Mouse (Mus musculus): ENCODE data around the gene Neurod2.

The Neurod2 gene

GRCm38 (mm10) chr11:98329081-98329959, at the start of gene Neurod2:
Gene Neurod2, minus strand, starts transcription at chr11:98329648.
- no peak for DNase-seq (ENCODE audit: low spot score)

- no peak for DNase-seq (ENCODE audit: low spot score)
Measured at GRCm38 (mm10) chr11:98377787-98378186, 48.3 kb upstream of the Neurod2 start.

- no peak for DNase-seq (ENCODE audit: low spot score)
Measured at GRCm38 (mm10) chr11:98376756-98377155, 47.3 kb upstream of the Neurod2 start.

- DNase-seq (ENCODE audit: low spot score): no peak
Measured at GRCm38 (mm10) chr11:98374266-98374665, 44.8 kb upstream of the Neurod2 start.

- DNase-seq (ENCODE audit: low spot score): no peak
Measured at GRCm38 (mm10) chr11:98373244-98373643, 43.8 kb upstream of the Neurod2 start.

GRCm38 (mm10) chr11:98372406-98372805, 43.0 kb upstream of the Neurod2 start:
- DNase-seq (ENCODE audit: low spot score): no peak

GRCm38 (mm10) chr11:98371556-98372240, 42.2 kb upstream of the Neurod2 start:
- no peak for DNase-seq (ENCODE audit: low spot score)

- no peak for DNase-seq (ENCODE audit: low spot score)
Measured at GRCm38 (mm10) chr11:98370588-98370987, 41.1 kb upstream of the Neurod2 start.

GRCm38 (mm10) chr11:98369337-98369736, 39.9 kb upstream of the Neurod2 start:
- DNase-seq (ENCODE audit: low spot score): no peak

- no peak for DNase-seq (ENCODE audit: low spot score)
Measured at GRCm38 (mm10) chr11:98367863-98368186, 38.4 kb upstream of the Neurod2 start.

GRCm38 (mm10) chr11:98367171-98367862, 37.9 kb upstream of the Neurod2 start:
- no peak for DNase-seq (ENCODE audit: low spot score)

GRCm38 (mm10) chr11:98366290-98366689, 36.8 kb upstream of the Neurod2 start:
- no peak for DNase-seq (ENCODE audit: low spot score)

- no peak for DNase-seq (ENCODE audit: low spot score)
Measured at GRCm38 (mm10) chr11:98364410-98364809, 35.0 kb upstream of the Neurod2 start.

GRCm38 (mm10) chr11:98363817-98364216, 34.4 kb upstream of the Neurod2 start:
- DNase-seq (ENCODE audit: low spot score): no peak

GRCm38 (mm10) chr11:98360866-98361521, 31.5 kb upstream of the Neurod2 start:
- DNase-seq (ENCODE audit: low spot score): no peak

- DNase-seq (ENCODE audit: low spot score): no peak
Measured at GRCm38 (mm10) chr11:98358161-98359083, 29.0 kb upstream of the Neurod2 start, which contains the start of gene Stard3. Gene Stard3, plus strand, starts transcription at chr11:98358368.

GRCm38 (mm10) chr11:98357396-98358160, 28.1 kb upstream of the Neurod2 start:
- no peak for DNase-seq (ENCODE audit: low spot score)

- DNase-seq (ENCODE audit: low spot score): no peak
Measured at GRCm38 (mm10) chr11:98356625-98357394, 27.4 kb upstream of the Neurod2 start.

- peak; percentile 71 for DNase-seq (ENCODE audit: low spot score)
Measured at GRCm38 (mm10) chr11:98355732-98356299, 26.4 kb upstream of the Neurod2 start.
